Mouse (Mus musculus): Measurements from ENCODE around the gene Smoc1. TPM values are rescaled to one million over a fixed set of nuclear protein-coding genes. Genes with fewer than 3 reads are reported as not detected.

Smoc1 gene
- polyA plus RNA-seq (2015; fragmentation: Illumina TruSeq; extraction: RNeasy Lipid Tissue Mini Kit (QIAGEN cat#74804); ENCODE audit: insufficient read depth, low replicate concordance): 0.52 TPM

DNA sequence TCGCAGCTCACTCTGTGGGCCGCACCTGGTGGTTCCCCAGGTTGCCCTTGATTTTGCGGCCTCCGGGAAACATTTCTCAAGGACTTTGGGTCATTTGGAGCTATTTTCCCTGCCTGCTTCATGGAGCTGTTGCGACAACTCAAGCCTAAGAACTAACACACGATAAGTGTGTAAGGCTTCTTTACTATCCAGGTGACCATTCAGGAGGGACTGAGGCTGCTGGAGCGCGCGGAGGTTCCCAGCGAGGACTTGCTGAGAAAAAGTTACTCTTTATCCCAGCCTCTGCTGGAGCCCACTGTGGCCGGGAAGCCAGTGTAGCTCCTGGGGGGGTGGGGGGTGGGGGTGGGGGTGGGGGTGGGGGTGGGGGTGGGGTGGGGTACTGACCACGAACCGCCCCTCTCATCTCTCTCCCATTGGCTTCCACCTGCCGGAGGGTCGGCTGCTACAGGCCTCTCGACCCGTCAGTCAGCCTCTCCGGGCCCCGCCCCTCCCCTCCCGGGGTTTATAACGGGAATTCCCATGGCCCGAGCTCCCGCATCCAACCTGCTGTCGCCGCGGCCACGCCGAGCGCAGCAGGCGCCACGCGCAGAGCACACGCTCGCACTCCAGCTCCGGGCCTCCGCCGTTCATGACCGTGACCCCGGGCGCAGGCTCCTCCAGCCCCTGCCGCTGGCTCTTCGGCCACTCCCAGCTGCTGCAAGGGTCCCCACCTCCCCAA, at the start of gene Smoc1:
Gene Smoc1 (plus strand): TSS at position 532 of the 718 bp plus-strand sequence.

Other genes starting within 250 kb of the Smoc1 start
- 62.6 TPM for gene Susd6, start 236.3 kb upstream of the Smoc1 start, polyA plus RNA-seq (2015; fragmentation: Illumina TruSeq; extraction: RNeasy Lipid Tissue Mini Kit (QIAGEN cat#74804); ENCODE audit: insufficient read depth, low replicate concordance)
- gene Srsf5, start 81.3 kb upstream of the Smoc1 start, polyA plus RNA-seq (2015; fragmentation: Illumina TruSeq; extraction: RNeasy Lipid Tissue Mini Kit (QIAGEN cat#74804); ENCODE audit: insufficient read depth, low replicate concordance): 1,037 TPM
- gene Slc10a1, start 58.1 kb upstream of the Smoc1 start, polyA plus RNA-seq (2015; fragmentation: Illumina TruSeq; extraction: RNeasy Lipid Tissue Mini Kit (QIAGEN cat#74804); ENCODE audit: insufficient read depth, low replicate concordance): not detected